Mouse (Mus musculus) gastrocnemius, postnatal 25 days (tissue): ENCODE measurements around the gene Tas1r3. TPM values are rescaled to one million over a fixed set of nuclear protein-coding genes. Genes with fewer than 3 reads are reported as not detected.
A peak's percentile ranks its signal among the peaks of the same experiment; 100 is the strongest.

Experiments
- DNase-seq: peaks from one replicate; pipeline ENCODE4 v3.0.0; 2022
- total RNA-seq, 2 experiments: library from RNA; stranded (reverse); gene quantifications; 1 replicate in 1 of 2; 2 replicates in 1 of 2; pipeline ENCODE4 v1.2.3; 2021

The Tas1r3 gene
- total RNA-seq, 2 experiments from 2014 or later = 0.11 TPM; not detected in 1

GRCm38 (mm10) chr4:155887674-155888073, 24.5 kb upstream of the Tas1r3 start:
- no peak for DNase-seq

- no peak for DNase-seq
Observed at GRCm38 (mm10) chr4:155886330-155886729, 23.2 kb upstream of the Tas1r3 start.

DNA sequence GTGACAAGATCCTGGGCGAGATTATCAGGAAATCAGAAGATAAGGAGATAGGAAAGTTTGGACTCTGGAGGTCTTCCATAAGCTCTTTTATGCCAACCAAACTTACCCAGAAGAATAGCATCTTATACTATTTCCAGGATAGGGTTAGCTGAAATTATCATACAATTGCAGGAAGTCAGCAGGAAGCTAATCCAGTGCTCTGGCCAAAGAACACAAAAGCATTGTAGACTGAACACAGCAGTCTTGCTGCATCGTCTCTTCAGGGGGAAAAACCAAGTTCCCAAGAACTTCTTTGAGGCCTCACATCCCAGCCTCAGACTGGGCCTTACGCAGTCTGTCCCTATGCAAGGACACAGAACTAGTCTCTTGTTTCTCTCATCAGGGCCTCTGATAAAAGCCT, 20.4 kb upstream of the Tas1r3 start:
- no peak for DNase-seq

- DNase-seq = no peak
Observed at GRCm38 (mm10) chr4:155871404-155871803, 8.2 kb upstream of the Tas1r3 start.

- peak; percentile 97 for DNase-seq
Observed at GRCm38 (mm10) chr4:155869317-155870033, 6.3 kb upstream of the Tas1r3 start, which contains the start of the genes Cptp and Ints11. Gene Cptp (minus strand): TSS chr4:155869440. Gene Ints11 (plus strand): TSS chr4:155869546.

DNA sequence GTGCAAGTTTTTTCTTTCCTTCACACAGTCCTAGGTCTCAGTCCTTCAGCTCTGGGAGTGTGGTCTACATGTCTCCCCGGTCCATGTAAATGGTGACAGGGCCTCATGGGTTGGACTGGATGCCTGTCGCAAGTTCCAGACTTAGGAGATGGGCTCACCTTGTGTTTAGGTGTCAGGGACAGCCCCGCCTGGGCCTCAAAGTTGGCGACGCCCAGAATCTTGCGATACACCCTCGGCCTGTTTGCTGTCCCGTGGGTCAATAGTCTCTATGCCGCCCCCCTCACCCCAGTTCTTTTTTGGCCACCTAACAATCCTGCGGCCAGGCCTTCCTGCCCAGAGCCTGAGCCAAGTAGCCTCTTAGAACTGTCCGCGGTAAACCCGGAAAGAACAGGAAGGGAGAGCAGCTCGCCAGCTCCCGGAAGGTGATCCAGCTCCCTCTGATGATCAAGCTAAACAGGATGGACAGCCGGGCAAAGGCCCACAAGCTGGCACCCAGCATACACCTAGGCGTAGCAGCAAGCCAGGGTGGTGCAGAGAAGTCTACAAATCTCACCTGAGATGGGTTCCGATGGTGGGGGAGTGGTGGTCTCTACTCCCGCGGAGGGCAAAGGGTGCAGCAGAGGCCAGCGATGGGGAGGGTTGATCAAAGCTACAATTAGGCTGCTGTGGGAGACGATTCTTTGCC, 5.6 kb upstream of the Tas1r3 start:
- no peak for DNase-seq

GRCm38 (mm10) chr4:155861787-155862186, 1.4 kb downstream of the Tas1r3 start:
- DNase-seq = no peak

DNA sequence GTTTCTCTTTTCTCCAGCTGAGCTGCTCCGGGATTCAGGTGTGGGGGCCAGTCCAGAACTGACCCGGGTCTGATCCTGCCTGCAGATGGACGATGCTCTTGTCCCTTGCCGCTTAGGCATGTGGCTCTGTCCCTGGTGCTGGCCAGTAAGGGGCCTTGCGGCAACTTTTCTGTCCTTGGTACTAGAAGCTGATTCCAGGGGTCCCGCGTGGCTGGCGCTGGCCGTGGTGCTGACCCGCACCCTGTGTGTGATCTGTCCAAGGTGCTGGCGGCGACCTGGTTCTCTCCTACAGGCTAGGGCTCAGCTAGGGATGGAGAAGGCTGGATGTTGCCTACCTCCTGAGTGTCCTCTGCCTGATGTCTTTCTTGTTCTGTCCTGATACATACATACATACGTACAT, 3.8 kb downstream of the Tas1r3 start:
- DNase-seq = no peak

DNA sequence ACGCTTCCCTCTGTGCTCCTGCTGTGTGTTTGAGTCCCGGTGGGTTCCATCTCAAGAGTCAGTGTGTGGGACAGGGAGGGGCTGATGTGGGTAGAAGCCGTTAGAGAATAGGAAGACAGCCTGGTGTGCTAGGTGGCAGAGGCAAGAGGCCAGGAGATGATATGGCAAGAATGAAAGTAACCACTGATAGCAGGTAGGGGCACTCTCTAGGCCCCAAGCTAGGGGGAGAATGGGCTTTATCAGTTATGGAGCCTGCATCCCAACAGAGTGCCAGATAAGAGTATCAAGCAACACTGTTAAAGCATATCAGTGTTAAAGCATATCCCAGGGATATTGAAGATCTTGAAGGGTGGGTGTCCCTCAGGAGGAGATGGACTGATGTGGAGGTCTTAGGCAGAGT, 6.3 kb downstream of the Tas1r3 start:
- DNase-seq = no peak

DNA sequence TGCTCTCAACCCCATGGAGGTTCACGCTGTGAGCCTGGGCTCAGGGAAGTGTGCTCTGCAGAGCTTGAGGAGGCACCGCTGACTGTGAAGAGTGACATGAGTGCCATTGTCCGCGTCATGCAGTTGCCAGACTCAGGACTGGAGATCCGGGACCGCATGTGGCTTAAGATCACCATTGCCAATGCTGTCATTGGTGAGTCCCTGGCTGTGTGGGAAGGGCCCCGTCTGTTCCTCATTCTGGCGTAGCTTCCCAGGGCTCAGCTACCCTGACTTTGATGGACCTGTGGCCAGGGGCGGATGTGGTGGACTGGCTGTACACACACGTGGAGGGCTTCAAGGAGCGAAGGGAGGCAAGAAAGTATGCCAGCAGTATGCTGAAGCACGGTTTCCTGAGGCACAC, 7.1 kb downstream of the Tas1r3 start:
- peak; percentile 3 for DNase-seq

DNA sequence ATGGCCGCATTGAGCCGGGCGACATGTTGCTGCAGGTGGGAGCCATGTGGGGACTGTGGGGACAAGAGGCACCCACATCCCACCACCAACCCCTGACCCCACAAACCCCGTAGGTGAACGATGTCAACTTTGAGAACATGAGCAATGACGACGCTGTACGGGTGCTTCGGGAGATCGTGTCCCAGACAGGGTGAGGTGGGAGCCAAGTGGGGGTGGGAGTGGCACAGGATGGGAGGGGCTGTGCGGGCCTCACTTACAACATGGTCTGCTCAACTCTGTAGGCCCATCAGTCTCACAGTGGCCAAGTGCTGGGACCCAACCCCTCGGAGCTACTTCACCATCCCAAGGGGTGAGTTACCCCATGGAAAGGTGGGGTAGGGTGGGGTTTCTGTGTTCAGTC, 8.2 kb downstream of the Tas1r3 start:
- DNase-seq = no peak

- no peak for DNase-seq
Observed at GRCm38 (mm10) chr4:155853421-155853820, 9.7 kb downstream of the Tas1r3 start.

- no peak for DNase-seq
Observed at GRCm38 (mm10) chr4:155851951-155852411, 11.2 kb downstream of the Tas1r3 start.

GRCm38 (mm10) chr4:155851368-155851767, 11.8 kb downstream of the Tas1r3 start:
- no peak for DNase-seq

DNA sequence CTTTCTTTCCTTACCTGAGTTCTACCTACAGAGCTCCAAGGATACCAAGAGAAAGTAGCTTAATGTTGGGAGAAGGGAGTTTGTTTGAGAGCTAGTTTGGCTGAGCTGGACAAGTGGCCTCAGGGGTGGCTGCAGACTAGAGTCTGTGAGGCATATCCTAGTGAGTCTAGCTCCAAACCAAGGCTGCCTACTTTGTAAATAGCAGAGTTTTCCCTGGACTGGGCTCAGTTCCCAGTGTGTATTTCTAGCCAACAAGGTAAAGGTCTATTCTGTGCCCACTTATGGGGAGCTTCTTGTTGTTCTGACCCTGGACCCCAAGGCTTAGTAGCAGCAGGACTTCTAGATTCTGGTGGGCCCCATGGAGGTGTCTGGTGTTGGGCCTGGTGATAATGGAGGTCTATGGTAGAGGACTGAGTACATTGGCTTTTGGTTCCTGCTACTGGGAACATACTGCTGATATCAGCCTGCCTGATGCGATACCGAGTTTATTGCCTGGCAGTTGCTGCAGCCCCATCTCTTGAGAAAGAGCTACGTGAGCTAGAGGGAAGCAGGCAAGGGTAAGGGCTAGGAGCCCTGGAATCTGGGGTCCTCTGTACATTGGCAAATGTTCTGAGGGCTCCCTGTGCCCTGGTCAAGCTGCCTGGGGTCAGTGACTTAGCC, 13.2 kb downstream of the Tas1r3 start:
- no peak for DNase-seq

GRCm38 (mm10) chr4:155849391-155849790, 13.8 kb downstream of the Tas1r3 start:
- DNase-seq = no peak

GRCm38 (mm10) chr4:155848434-155849095, 14.6 kb downstream of the Tas1r3 start:
- peak; percentile 80 for DNase-seq

- peak; percentile 54 for DNase-seq
Observed at GRCm38 (mm10) chr4:155847591-155848352, 15.4 kb downstream of the Tas1r3 start.

DNA sequence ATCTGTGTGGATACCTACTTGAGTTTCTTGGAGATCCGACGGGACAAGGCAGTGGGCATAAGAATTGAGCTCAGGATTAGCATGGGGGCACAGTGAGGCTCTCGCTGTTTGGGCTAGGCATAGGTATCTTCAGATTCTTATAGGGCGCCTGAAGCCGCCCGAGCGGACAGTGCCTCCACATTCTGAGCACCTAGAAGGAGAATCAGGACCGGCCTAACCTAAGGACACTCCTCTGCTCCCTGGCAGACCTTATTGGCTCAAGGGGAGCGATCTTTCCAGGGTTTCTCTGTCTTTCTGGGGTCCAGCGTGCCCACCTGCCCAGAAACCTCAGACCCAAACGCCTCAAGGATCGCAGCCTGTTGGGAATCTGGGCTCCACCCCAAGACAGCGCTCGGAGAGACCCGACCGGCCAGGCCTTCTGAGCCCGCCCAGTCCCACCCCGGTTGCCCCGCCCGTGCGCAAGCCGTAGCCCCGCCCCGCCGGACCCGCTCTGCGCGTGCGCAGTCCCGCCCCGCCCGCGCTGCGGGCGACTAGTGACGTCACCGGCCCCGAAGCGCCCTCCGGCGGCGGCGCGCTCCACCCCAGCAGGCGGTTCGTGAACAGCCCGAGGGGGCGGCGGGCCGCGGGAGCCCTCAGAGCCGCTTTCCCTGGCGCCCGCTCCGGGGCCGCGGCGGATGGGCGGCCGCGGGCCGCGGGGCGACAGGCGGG, 16.1 kb downstream of the Tas1r3 start, which contains the start of gene Dvl1:
Dvl1 (plus strand) TSS at position 532 of the 708 bp plus-strand sequence.
- peak; percentile 92 for DNase-seq

DNA sequence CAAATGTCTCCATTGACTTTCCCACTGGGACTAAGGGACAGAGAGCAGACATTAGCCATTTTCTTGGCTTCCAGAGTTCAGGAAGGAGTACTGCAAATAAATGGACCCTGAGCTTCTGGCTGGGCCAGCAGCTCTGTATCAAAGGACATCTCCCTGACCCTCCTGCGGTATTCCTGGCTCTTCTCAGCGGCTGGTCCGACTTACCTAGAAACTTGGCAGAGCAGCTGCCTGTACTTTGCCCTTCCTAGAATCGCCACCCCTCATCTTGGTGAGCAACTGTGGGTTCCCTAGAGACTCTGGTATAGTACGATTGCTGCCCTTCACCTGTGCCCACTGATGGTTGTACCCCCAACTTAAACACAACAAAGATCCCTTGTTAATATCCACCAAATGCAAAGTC, 19.9 kb downstream of the Tas1r3 start:
- no peak for DNase-seq
